Comparison of ENCODE assay signal across 15 mouse cellular contexts in genomic region chr4:130909167-130909874, GRCm38 (mm10). TPM values are rescaled to one million over a fixed set of nuclear protein-coding genes. Genes with fewer than 3 reads are reported as not detected.
DNase-seq lines count a peak whose midpoint lies in the region; ATAC-seq and TF ChIP-seq lines count a peak whose summit lies in the region.
"Had no signal": no experiment of that assay in that cellular context is flagged by ENCODE, and none has a peak within 500 bp of the region (broad histone marks: within the 10 kb centered on the region; RNA-seq: fewer than 3 reads in every experiment).

No protein-coding gene starts in this region.

- H3K27me3 ChIP-seq in kidney, postnatal 0 days (ENCODE audit: insufficient read depth, low read length): no peaks in the 10 kb centered on the region
- H3K27me3 ChIP-seq: lung, embryonic 15.5 days had no signal

- no peak overlapping the region for H3K9ac ChIP-seq in kidney, postnatal 0 days (ENCODE audit: low read depth, low read length)
- H3K9ac ChIP-seq: lung, embryonic 15.5 days had no signal

- WGBS in kidney, postnatal 0 days: 47% methylated on average over 17 of the region's 17 CpGs

- no peak for ATAC-seq in kidney, postnatal 0 days (replicated peaks; ENCODE audit: low FRiP score, low read depth)

- DNase-seq in kidney, postnatal 0 days (ENCODE audit: low spot score): peak; percentile 36
- no peak for DNase-seq in kidney, postnatal 10 days
- peak; percentile 67 for DNase-seq in CD4-positive helper T cell, adult 2 months (ENCODE audit: low read depth, low spot score)
- DNase-seq in ZHBTc4 (ENCODE audit: low read depth, low spot score): peak; percentile 55
- DNase-seq in left cerebral cortex, postnatal 25 days (ENCODE audit: low spot score in 2 of 2): peak; percentile 57 to 90
- DNase-seq in lung, postnatal 10 days: no peak
- no peak for DNase-seq in cerebellum, adult 18-20 months
- DNase-seq in gastrocnemius, postnatal 4 days (ENCODE audit: low spot score in 2 of 2): no peak
- DNase-seq: adrenal gland, adult 8-10 months; cerebellum, adult 8-10 months; kidney, postnatal 36 days; retina, postnatal 1 day had no signal

- no peaks in the 10 kb centered on the region for H3K36me3 ChIP-seq in kidney, postnatal 0 days (ENCODE audit: insufficient read depth, low read length)
- H3K36me3 ChIP-seq: lung, embryonic 15.5 days had no signal

- H3K9me3 ChIP-seq in kidney, postnatal 0 days (replicated peaks; ENCODE audit: low read length): no peaks in the 10 kb centered on the region
- H3K9me3 ChIP-seq: lung, embryonic 15.5 days had no signal

- TF ChIP-seq CTCF in kidney, postnatal 0 days (IDR thresholded peaks at IDR 0.05; ENCODE audit: low read depth): no peak

- no peak overlapping the region for H3K4me2 ChIP-seq in kidney, postnatal 0 days (ENCODE audit: low read length)
- H3K4me2 ChIP-seq: lung, embryonic 15.5 days had no signal

- 0 out of 2 replicates have a peak, but pooled peaks cover 6% of the 10 kb centered on the region for H3K4me1 ChIP-seq in kidney, postnatal 0 days (replicated peaks; ENCODE audit: insufficient read depth, low read length)
- H3K4me1 ChIP-seq: lung, embryonic 15.5 days had no signal

- intact Hi-C loops in left cerebral cortex, postnatal 25 days (cut with DNase I): no loop called here

- no peak overlapping the region for H3K27ac ChIP-seq in kidney, postnatal 0 days
- H3K27ac ChIP-seq: lung, embryonic 15.5 days had no signal

- no peak overlapping the region for H3K4me3 ChIP-seq in kidney, postnatal 0 days (replicated peaks; ENCODE audit: low read depth, low read length)
- H3K4me3 ChIP-seq: lung, embryonic 15.5 days had no signal

RNA-seq across cellular contexts. Expression of gene Laptm5, which starts 3.6 kb away (rescaled TPM):
- 24.2 and 26.8 TPM in 2 replicates for polyA plus RNA-seq in kidney, postnatal 0 days (2015; fragmentation: Nextera tagmentation; extraction: Ambion mirVana)
- total RNA-seq in left cerebral cortex, postnatal 25 days (2021): 10 to 100 TPM; 29.6 to 36.5 TPM
- 10 to 100 TPM; 24.4 to 26.4 TPM for total RNA-seq in gastrocnemius, postnatal 4 days (2021)

RNA-seq across cellular contexts. Expression of gene Matn1, which starts 34.9 kb away (rescaled TPM):
- polyA plus RNA-seq in kidney, postnatal 0 days (2015; fragmentation: Nextera tagmentation; extraction: Ambion mirVana): 0.24 and 0.29 TPM in 2 replicates
- total RNA-seq in left cerebral cortex, postnatal 25 days (2021): 1 to 10 TPM; 1.4 to 2.0 TPM
- not detected for total RNA-seq in gastrocnemius, postnatal 4 days (2021)
- total RNA-seq: adrenal gland, adult 8-10 months; gastrocnemius, adult 8-10 months had no signal
- polyA plus RNA-seq: hindbrain, embryonic 11.5 days had no signal

Comparison
In these comparisons a context has a peak if more than half of its experiments do, and no peak if none do; other contexts are left out.
1. DNase-seq: peak in kidney, postnatal 0 days (single experiment), CD4-positive helper T cell, adult 2 months (single experiment), ZHBTc4 (single experiment) and left cerebral cortex, postnatal 25 days (2 of 2); none in kidney, postnatal 10 days (single experiment), lung, postnatal 10 days (single experiment), cerebellum, adult 18-20 months (0 of 2) and gastrocnemius, postnatal 4 days (0 of 2).